Mouse (Mus musculus) testis, postnatal 14 days (tissue): ENCODE measurements around the gene Speg.

Experiments
- DNase-seq: peaks from one replicate; pipeline ENCODE4 v3.0.0; 2021; ENCODE audit warnings: low spot score

Speg gene

GRCm38 (mm10) chr1:75374950-75375936 lies at the start of gene Speg:
TSS of gene Speg (plus strand) at chr1:75375297.
- DNase-seq = no peak

GRCm38 (mm10) chr1:75327461-75327860 lies 47.6 kb upstream of the Speg start:
- no peak for DNase-seq

- no peak for DNase-seq
These were observed 43.8 kb upstream of the Speg start for GRCm38 (mm10) chr1:75331271-75331670.

- DNase-seq = no peak
These were observed 38.6 kb upstream of the Speg start for GRCm38 (mm10) chr1:75336461-75336860.

- DNase-seq = no peak
These were observed 38.0 kb upstream of the Speg start for GRCm38 (mm10) chr1:75337097-75337496.

- DNase-seq = no peak
These were observed 36.9 kb upstream of the Speg start for GRCm38 (mm10) chr1:75338091-75338694.

- DNase-seq = no peak
These were observed 35.8 kb upstream of the Speg start for GRCm38 (mm10) chr1:75339337-75339736.

- DNase-seq = no peak
These were observed 34.6 kb upstream of the Speg start for GRCm38 (mm10) chr1:75340519-75340918.

- peak; percentile 47 for DNase-seq
These were observed 32.2 kb upstream of the Speg start for GRCm38 (mm10) chr1:75342874-75343416.

GRCm38 (mm10) chr1:75344291-75345035 lies 30.6 kb upstream of the Speg start:
- DNase-seq = no peak

GRCm38 (mm10) chr1:75345036-75345935 lies 29.8 kb upstream of the Speg start:
- no peak for DNase-seq

- no peak for DNase-seq
These were observed 27.8 kb upstream of the Speg start for GRCm38 (mm10) chr1:75347279-75347678.

GRCm38 (mm10) chr1:75349275-75349674 lies 25.8 kb upstream of the Speg start:
- no peak for DNase-seq

GRCm38 (mm10) chr1:75357261-75357660 lies 17.8 kb upstream of the Speg start:
- DNase-seq = no peak

GRCm38 (mm10) chr1:75358009-75358408 lies 17.1 kb upstream of the Speg start:
- no peak for DNase-seq

- DNase-seq = no peak
These were observed 15.8 kb upstream of the Speg start for GRCm38 (mm10) chr1:75359346-75359745.

- DNase-seq = peak; percentile 51
These were observed 14.7 kb upstream of the Speg start, which contains the start of gene Des for GRCm38 (mm10) chr1:75360112-75361031. TSS of gene Des (plus strand) at chr1:75360329.

GRCm38 (mm10) chr1:75361123-75361522 lies 14.0 kb upstream of the Speg start:
- DNase-seq = no peak

GRCm38 (mm10) chr1:75361750-75362149 lies 13.3 kb upstream of the Speg start:
- DNase-seq = no peak

GRCm38 (mm10) chr1:75363868-75364267 lies 11.2 kb upstream of the Speg start:
- DNase-seq = no peak
